Mouse (Mus musculus) 416B (cell line): ENCODE measurements around the gene Popdc3.
"Not testable (repeated sequence)": the region's sequence is repeated elsewhere in the genome, so short reads cannot be mapped to it uniquely, and the experiment has no call there.

ENCODE experiments used
- DNase-seq: peaks from one replicate; pipeline ENCODE4 v3.0.0; 2011; ENCODE audit warnings: low read depth

Popdc3 gene

DNA sequence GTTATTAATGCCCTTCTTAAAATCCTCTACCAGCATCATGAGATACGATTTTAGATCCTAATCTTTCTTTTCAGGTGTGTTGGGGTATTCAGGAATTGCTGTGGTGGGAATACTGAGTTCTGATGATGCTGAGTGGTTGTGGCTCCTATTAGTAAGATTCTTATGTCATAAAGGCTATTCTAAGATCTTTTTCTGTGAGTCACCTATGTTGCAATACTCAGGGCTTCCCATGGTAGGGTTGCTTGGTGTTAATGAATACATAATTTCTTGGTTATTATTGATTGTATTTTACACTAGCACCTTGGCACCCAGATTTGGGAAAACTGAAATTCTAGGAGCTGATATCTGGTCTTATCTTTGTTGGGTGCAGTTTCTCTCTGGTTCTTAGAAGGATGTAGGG lies 26.7 kb downstream of the Popdc3 start:
- peak; percentile 79 for DNase-seq

DNA sequence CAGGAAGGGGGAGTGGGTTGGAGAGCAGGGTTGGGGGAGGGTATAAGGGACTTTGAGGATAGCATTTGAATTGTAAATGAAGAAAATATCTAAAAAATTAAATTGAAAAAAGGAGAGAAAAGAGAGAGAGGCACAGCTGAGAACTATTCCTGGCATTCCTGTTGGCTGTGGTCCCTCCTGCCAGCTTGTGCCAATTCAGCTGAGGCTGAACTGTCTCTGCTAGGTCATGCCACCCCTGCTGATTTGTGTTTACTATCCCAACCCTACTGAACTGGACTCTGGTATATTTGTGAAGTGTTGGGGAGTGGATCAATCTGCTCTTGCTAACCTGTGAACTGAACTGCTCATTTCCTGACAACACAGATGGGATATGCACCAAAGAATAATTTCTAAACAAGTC lies 32.3 kb downstream of the Popdc3 start:
- no peak for DNase-seq

DNA sequence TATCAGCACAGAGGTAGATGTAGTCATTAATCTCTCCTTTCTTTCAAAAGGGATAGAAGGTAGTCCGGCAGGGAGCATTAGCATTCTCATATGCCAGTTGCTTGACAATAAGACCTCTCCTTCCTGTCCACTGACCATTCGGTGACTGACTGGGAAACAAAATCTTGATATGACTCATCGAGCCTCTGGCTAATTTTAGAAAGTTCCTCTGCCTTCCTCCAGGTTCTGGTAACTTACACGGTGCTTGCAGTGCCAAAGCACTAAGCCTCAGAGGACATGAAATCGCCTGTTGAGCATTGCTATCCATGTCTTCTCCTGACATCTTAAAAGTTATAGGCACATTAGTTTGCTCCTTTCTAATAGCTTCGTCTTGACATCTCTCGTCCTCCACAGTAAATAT lies 38.8 kb downstream of the Popdc3 start:
- peak; percentile 93 for DNase-seq

GRCm38 (mm10) chr10:45229954-45230353 lies 52.1 kb downstream of the Popdc3 start:
- DNase-seq, result no peak

DNA sequence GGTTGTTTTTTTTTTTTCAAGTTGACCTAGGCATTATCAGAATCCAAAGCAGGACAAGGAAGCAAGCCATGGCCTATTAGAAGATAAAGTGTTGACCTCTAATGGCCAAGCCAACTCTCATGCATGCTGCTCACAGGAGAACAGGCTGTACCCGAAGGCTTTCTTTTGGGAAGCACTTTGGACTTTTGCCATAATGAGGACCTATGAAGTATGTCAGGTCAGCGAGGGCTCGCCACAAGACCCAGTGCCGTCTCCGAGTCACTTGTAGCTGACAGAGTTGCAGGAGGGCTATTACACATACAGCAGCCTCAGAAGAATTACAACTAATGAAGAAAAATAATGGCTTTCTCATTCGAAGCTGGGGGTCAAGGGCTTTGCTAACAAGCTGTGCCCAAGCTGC lies 55.5 kb downstream of the Popdc3 start:
- DNase-seq, result no peak

DNA sequence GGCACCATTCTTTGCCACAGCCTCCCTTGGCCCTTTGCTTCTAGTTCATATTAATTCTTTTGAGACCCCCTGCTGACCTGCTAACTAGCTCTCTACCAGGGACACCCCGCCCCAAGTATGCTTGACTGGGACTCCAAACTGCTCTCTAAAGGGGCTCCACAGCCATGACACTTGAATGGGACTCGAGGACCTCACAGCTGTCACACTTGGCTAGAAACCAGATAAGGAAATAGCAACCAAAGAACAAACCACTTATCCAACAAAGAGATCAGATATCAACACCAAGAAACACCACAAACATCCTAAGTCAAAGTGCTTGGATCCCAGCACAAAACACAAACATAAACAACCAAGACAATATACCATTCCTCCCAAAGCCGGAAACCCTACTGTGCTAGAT lies 58.4 kb downstream of the Popdc3 start:
- DNase-seq, result peak; percentile 11

GRCm38 (mm10) chr10:45237492-45237891 lies 59.6 kb downstream of the Popdc3 start:
- no peak for DNase-seq

DNA sequence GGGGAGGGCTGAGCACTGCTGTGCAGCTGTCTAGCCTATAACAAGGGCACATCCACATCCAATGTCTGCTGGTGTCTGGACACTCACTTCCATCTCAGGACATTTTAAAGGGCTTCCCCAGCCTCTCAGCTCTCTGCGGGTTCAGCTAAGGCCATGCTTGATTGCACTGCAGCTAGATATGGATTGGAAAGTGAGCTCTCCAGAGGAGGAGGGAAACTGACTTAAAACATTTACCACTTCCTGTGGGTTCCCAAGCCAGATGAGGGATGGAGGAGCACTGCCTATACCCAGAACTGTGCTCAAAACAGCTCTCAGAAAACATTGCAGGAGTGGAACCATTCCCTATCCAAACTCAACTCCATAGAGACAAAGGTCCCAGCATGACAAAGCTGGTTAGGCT lies 82.6 kb downstream of the Popdc3 start:
- DNase-seq, result peak; percentile 30

GRCm38 (mm10) chr10:45262126-45262525 lies 84.2 kb downstream of the Popdc3 start:
- DNase-seq, result no peak

DNA sequence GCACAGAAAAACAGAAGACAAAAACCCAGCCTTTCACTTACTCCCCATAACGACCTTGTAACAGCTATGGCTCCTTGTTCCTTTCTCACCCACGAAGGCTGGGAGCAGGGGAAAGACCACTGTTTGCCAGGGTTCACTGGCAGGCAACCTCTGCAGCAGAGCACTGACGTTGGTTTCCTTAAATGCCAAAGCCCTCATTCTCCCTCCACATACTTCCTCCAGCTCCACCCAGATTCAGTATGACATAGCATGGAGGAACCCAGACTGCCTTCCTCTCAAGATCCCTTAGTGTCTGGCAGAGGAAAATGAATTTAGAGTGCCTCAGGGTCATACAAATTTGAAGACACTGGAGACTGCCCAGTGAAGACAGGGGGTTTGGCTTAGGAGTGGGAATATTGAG lies 98.6 kb downstream of the Popdc3 start:
- DNase-seq, result peak; percentile 37

DNA sequence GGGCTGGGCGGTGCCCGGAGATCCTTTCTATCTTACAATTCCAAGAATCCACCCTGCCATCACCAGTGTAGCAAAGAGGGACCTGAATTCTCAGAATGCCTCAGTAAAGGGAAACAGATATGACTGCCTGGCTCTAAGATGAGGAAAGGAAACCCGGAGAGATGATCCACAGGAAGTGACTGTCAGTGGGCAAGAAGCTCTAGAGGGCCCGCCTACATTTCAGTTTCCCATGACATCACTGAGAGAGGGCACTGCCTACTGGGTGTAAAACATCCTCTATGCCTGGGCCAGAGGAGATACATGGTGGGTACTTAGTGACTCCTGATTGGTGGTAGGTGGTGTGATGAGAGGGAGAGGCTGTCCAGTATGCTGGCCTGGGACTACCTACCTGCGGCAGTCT lies 99.1 kb downstream of the Popdc3 start:
- DNase-seq, result peak; percentile 69

DNA sequence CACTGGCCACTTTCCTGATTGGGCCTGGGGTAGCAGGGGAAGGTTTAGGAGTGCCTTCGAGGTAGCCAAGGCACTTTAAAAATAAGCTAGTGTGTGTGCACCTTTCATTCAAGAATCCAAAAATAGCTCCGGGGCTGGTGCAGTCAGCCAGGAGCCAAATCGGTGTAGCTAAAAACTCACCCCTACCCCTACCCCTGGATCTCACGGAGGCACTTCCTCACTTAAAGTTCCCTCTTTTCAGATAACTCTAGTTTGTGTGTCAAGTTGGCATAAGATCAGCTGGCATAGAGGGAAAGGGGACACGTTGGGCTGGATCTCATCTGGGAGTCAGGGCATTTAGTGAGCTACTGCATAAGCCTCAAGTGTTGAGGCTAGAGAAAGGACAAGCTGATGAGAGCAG lies 107.8 kb downstream of the Popdc3 start:
- no peak for DNase-seq

DNA sequence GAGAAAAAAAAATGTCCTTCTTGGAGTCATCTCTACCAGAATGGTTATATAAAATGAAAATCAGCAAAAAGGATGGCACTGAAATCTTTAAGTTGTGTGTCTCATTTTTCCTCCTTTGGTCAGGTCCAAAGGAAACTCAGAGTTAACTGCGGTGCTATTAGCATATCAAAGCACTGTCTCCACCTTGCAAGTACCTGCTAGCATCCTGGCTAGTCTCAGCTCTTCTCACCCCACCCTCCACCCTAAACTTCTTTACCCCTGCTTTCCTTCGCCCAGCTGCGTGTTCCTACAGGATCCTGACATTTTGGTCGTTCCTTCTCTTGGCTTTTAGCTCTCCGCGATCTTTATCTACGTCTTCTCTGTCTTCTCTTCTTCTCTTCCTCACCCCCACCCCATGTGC lies 110.5 kb downstream of the Popdc3 start:
- no peak for DNase-seq

DNA sequence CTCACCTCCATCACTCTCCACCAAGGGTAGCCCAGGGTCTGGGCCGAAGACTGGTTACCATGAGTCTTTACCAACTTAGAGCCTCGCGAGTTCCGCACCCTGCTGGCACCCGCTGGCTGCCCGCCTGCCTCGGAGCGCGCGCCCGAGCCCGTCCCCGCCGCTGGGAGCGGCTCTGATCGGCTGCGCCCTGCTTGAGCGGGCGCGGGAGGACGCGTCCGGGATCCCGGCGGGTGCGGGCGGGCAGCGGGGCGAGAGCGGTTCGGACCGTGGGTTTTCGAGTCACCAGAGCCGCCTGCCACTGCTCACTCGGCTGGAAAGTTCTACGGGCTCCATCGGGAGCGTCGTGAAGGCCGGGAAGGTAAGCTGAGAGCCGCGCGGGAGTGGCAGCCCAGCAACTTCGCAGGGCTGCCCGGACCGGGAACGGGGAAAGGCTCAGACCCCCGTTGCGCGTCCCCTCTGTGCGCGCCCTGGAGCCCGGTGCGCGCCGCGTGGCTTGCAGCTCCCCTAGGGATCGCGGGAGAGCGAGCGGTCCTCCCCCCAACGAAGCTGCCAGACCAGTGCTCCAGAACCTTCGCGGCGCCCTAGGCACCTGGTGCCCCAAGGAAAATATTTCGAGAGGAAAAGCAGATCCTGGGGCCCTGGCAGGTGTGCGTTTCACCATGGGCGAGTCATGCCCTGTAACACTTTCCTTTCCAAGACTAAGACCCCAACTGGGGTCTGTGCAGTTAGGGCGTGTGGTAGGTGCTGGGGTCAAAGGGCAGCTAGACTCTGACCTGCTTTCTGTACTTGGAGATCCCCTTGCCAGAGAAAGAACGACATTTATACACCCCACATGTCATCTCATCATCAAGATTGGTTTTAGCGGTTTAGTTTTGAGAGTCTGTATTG lies 111.6 kb downstream of the Popdc3 start:
- no peak for DNase-seq

- DNase-seq, result no peak
Observed at GRCm38 (mm10) chr10:45290618-45291017, 112.7 kb downstream of the Popdc3 start.

GRCm38 (mm10) chr10:45292159-45292558 lies 114.3 kb downstream of the Popdc3 start:
- not testable (repeated sequence) for DNase-seq

- DNase-seq, result no peak
Observed at GRCm38 (mm10) chr10:45295093-45295492, 117.2 kb downstream of the Popdc3 start.

DNA sequence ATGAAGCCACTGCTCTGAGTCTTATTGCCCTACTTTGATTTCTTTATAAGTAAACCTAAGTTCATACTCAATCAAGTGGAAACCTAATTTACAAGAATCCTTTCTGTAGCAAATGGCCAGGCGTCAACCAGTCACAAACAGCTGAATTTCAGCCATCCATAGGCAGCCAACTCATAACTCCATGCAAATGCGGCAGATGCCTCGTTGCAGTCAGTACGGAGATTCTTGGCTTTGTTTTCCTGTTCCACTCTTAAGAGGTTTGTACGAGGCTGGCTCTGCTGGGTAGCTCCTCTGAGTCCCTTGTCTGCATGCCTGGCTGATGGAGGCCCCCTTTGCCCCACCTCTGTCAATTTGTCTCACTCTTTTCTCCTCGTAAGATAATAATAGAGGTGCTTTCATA lies 120.6 kb downstream of the Popdc3 start:
- no peak for DNase-seq

GRCm38 (mm10) chr10:45299509-45299908 lies 121.6 kb downstream of the Popdc3 start:
- no peak for DNase-seq

DNA sequence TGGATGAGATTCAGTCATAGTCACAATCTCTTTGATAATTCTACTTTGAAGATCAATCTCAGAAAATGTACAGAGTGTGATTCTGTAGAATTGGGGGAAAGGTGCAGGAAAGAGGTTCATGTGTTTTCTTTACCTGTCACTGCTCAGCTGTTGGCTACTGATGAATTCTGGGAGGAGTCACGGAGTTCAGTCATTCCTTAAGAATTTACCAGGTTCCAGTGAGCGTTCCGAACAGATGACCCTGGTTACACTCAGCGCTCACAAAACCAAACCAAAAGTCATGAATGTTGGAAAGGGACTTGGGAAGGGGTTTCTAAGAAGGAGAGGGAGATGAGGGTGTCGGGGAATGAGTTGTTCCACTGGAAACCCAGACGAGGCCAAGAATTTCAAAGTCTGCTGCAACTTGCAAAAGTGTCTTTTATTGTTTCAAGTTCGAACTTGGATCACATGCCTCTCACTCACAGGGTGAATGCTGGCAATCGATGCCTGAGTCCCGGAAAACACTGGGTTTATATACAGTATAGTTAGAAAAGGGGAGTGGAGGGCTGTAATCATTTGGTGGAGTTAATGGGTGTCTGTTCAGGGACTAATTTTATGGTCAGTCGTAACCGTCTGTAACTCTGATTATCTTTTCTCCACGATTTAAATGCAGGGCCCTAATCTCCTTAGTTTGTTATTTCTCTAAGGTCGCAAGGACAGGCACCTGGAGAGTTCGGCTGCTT lies 125.6 kb downstream of the Popdc3 start:
- no peak for DNase-seq

GRCm38 (mm10) chr10:45305173-45305572 lies 127.3 kb downstream of the Popdc3 start:
- DNase-seq, result no peak

DNA sequence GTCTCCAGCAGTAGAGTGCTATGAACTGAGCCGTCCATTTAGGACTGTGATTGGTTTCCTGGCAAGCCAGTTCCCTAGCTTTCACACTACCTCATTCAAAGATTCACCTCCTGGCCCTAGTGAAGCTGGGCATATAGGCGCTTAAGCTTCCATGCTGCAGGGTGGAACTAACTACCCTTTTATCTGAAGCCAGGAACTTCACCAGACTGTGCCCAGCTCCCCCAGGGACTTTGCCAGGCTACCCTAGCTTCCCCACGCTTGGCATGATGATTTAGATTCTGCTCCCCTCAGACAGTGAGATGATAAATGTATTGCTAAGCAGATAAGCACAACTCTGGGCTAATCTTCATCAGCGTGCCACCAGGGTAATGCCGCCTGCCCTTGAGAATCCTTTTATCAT lies 133.2 kb downstream of the Popdc3 start:
- no peak for DNase-seq

DNA sequence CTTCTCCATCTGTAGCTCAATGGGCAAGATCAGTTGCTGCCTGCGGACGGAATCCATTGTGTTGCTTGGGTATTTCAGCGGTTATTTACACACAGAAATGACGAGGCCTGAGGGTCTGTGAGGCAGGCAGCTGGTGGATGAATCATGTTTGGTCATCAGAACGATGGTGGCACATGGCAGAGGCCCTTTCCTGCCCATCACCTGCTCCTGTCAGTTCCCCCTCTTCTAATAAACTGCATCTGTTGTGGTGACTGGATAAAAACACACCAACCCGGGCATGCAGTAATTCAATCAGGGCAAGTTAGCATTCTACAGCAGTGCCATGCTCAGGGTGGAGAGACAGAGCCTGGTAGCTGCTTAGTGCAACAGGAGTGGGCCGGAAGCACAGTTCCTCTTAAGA lies 133.7 kb downstream of the Popdc3 start:
- DNase-seq, result no peak
